Mouse (Mus musculus): ENCODE data around the gene Cmklr1. TPM values are rescaled to one million over a fixed set of nuclear protein-coding genes. Genes with fewer than 3 reads are reported as not detected.
A peak's percentile ranks its signal among the peaks of the same experiment; 100 is the strongest.

Cmklr1 gene
- polyA plus RNA-seq, 1 experiment from 2014 or later: 4.5 TPM

- Histone ChIP-seq H3K4me2 (peak overlapping the region; percentile 60), H3K9me3 (no peaks in the 10 kb centered on the region), H3K27ac (no peak overlapping the region), H3K27me3 (peaks cover 16% of the 10 kb centered on the region), H3K9ac (no peak overlapping the region), H3K36me3 (no peaks in the 10 kb centered on the region), H3K4me3 (no peak overlapping the region; the same call in 1 of the 2 replicates), H3K4me1 (peaks cover 20% of the 10 kb centered on the region)
- 85% methylated on average over 5 of the region's 5 CpGs for WGBS
- no peak for ATAC-seq (ENCODE audit: insufficient number of reproducible peaks, insufficient read depth, low FRiP score, low TSS enrichment, low read depth)
Measured at GRCm38 (mm10) chr5:113648647-113649211, 1.5 kb downstream of the Cmklr1 start.

DNA sequence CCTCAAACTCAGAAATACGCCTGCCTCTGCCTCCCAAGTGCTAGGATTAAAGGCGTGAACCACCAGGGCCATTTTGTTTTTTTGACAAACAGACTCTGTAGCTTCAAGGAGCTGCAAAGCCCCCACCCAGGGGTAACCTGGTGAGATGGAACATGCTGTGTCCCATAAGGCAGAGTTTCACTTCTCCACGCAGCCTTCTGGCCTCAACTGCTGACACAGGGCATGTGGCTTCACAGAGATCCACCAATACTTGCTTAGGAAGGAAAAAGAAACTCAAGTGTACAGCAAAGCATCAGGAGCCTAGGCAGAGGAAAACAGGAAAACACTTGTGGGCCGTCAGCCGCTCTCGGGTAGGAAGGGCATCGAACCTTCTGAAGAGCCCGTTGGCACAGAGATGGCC, 3.1 kb downstream of the Cmklr1 start:
- no peaks in the 10 kb centered on the region for H3K36me3 ChIP-seq
- no peaks in the 10 kb centered on the region for H3K9me3 ChIP-seq
- ATAC-seq (ENCODE audit: insufficient number of reproducible peaks, insufficient read depth, low FRiP score, low TSS enrichment, low read depth): no peak
- no peak overlapping the region for H3K4me3 ChIP-seq
- H3K4me2 ChIP-seq: no peak overlapping the region
- H3K4me1 ChIP-seq: peaks cover 24% of the 10 kb centered on the region
- peaks cover 16% of the 10 kb centered on the region for H3K27me3 ChIP-seq
- H3K27ac ChIP-seq: no peak overlapping the region
- WGBS: 87% methylated on average over 8 of the region's 8 CpGs
- H3K9ac ChIP-seq: no peak overlapping the region

DNA sequence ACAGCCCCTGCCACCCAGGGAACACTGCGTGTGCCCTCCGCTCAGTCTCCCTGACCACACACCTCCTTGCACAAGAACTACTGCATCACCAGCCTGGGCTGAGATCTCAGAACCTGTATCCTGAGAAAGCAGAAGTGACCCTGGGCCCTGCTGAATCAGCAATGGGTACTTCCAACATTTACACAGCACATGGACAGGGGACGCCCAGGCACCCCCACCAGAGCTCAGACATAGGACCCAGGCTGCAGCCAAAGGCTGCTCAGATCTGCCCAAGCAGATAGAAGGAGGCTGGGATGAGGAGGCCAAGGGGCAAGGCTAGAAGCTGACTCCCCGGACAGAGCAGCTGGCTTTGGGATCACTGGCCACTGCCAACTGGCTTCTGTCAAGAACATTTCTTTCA, 5.7 kb downstream of the Cmklr1 start:
- Histone ChIP-seq H3K27ac (no peak overlapping the region), H3K27me3 (0 out of 2 replicates have a peak, but pooled peaks cover 2% of the 10 kb centered on the region), H3K9me3 (no peaks in the 10 kb centered on the region), H3K4me3 (no peak overlapping the region), H3K4me2 (no peak overlapping the region), H3K4me1 (peaks cover 20% of the 10 kb centered on the region), H3K36me3 (no peaks in the 10 kb centered on the region), H3K9ac (no peak overlapping the region)
- WGBS: 87% methylated on average over 4 of the region's 4 CpGs
- no peak for ATAC-seq (ENCODE audit: insufficient number of reproducible peaks, insufficient read depth, low FRiP score, low TSS enrichment, low read depth)

GRCm38 (mm10) chr5:113643107-113643848, 6.9 kb downstream of the Cmklr1 start:
- H3K9me3 ChIP-seq: no peaks in the 10 kb centered on the region
- H3K9ac ChIP-seq: no peak overlapping the region
- ATAC-seq (ENCODE audit: insufficient number of reproducible peaks, insufficient read depth, low FRiP score, low TSS enrichment, low read depth): no peak; the same call in 1 of the 2 replicates
- H3K4me1 ChIP-seq: peaks cover 20% of the 10 kb centered on the region
- peak overlapping the region; percentile 35 for H3K4me2 ChIP-seq
- H3K27ac ChIP-seq: no peak overlapping the region
- no peaks in the 10 kb centered on the region for H3K36me3 ChIP-seq
- H3K27me3 ChIP-seq: no peaks in the 10 kb centered on the region
- 0 out of 2 replicates have a peak overlapping the region, but pooled peaks have one; percentile 7 for H3K4me3 ChIP-seq
- 45% methylated on average over 18 of the region's 18 CpGs for WGBS

DNA sequence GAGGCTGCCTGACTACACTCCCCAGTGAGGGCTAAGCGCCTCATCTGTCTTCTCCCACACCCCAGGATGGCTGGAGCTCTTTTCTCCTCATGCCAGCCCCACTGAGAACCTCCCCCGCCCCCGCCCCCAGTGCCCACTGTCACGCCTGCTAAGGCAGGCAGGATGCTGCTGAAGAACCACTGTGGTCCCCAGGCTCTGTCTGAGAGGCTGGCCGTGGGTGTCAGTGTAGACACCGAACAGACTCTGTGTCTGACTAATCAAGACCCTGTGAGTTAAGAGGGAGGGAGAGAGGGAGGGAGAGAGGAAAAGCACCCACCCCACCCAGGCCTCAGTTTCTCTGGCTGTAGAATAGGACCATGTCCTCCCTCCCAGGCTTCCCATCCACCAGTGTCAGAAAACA, 9.2 kb downstream of the Cmklr1 start:
- WGBS: 68% methylated on average over 6 of the region's 6 CpGs
- Histone ChIP-seq H3K9ac (no peak overlapping the region), H3K9me3 (no peaks in the 10 kb centered on the region), H3K36me3 (no peaks in the 10 kb centered on the region), H3K4me1 (peaks cover 29% of the 10 kb centered on the region), H3K27me3 (no peaks in the 10 kb centered on the region), H3K4me2 (no peak overlapping the region), H3K4me3 (no peak overlapping the region), H3K27ac (no peak overlapping the region)
- no peak for ATAC-seq (ENCODE audit: insufficient number of reproducible peaks, insufficient read depth, low FRiP score, low TSS enrichment, low read depth)

GRCm38 (mm10) chr5:113639126-113639525, 11.1 kb downstream of the Cmklr1 start:
- WGBS: 70% methylated on average over 5 of the region's 5 CpGs
- Histone ChIP-seq H3K36me3 (no peaks in the 10 kb centered on the region), H3K27me3 (no peaks in the 10 kb centered on the region), H3K9ac (no peak overlapping the region), H3K4me2 (no peak overlapping the region), H3K4me1 (peaks cover 36% of the 10 kb centered on the region), H3K9me3 (no peaks in the 10 kb centered on the region), H3K4me3 (no peak overlapping the region), H3K27ac (peak overlapping the region; percentile 40; the same call in 1 of the 2 replicates)
- ATAC-seq (ENCODE audit: insufficient number of reproducible peaks, insufficient read depth, low FRiP score, low TSS enrichment, low read depth): no peak

GRCm38 (mm10) chr5:113638055-113638454, 12.2 kb downstream of the Cmklr1 start:
- Histone ChIP-seq H3K9ac (no peak overlapping the region), H3K4me1 (peaks cover 40% of the 10 kb centered on the region), H3K4me2 (no peak overlapping the region), H3K27me3 (no peaks in the 10 kb centered on the region), H3K27ac (no peak overlapping the region), H3K36me3 (no peaks in the 10 kb centered on the region), H3K9me3 (no peaks in the 10 kb centered on the region), H3K4me3 (no peak overlapping the region)
- 84% methylated on average over 12 of the region's 12 CpGs for WGBS
- ATAC-seq (ENCODE audit: insufficient number of reproducible peaks, insufficient read depth, low FRiP score, low TSS enrichment, low read depth): no peak

- H3K36me3 ChIP-seq: no peaks in the 10 kb centered on the region
- no peaks in the 10 kb centered on the region for H3K9me3 ChIP-seq
- no peak overlapping the region for H3K9ac ChIP-seq
- ATAC-seq (ENCODE audit: insufficient number of reproducible peaks, insufficient read depth, low FRiP score, low TSS enrichment, low read depth): no peak
- WGBS: 61% methylated on average over 4 of the region's 4 CpGs
- H3K4me1 ChIP-seq: peaks cover 43% of the 10 kb centered on the region
- H3K4me3 ChIP-seq: no peak overlapping the region
- no peaks in the 10 kb centered on the region for H3K27me3 ChIP-seq
- H3K27ac ChIP-seq: no peak overlapping the region
- H3K4me2 ChIP-seq: no peak overlapping the region
Measured at GRCm38 (mm10) chr5:113637631-113638030, 12.6 kb downstream of the Cmklr1 start.

DNA sequence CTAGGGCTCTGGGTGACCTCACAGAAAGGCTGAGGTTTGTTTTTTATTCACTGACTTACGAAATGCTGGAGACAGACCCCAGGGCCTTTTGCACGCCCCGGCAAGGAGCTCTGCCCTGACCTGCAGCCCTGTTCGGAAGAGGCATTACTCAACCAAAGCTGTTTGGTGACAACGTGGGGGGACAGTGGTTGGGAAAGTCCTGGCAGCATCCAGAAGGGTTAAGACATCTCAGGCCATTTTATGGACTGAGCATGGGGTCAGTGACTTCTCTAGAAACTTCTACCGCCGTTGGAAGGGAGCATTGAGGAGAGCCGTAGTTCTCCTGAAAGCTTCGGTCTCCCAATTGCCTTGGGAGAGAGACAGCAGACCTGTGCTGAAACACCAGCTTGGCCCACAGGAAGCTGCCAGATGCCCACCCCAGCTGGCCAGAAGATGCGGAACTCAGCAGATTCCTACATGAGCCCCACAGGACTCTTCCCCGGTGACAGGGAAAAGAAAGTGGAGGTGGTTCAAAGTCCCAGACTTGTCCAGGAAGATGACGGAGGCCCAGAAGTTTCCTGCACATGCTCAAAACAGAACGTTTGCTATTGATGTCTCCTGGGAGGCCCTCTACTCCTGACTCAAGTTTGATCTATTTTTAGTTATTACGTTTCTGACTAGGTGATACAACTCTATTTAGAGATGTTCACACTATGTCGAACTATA, 14.2 kb downstream of the Cmklr1 start:
- peaks cover 42% of the 10 kb centered on the region for H3K4me1 ChIP-seq
- no peaks in the 10 kb centered on the region for H3K27me3 ChIP-seq
- H3K4me3 ChIP-seq: no peak overlapping the region
- no peaks in the 10 kb centered on the region for H3K9me3 ChIP-seq
- no peaks in the 10 kb centered on the region for H3K36me3 ChIP-seq
- H3K27ac ChIP-seq: no peak overlapping the region
- no peak overlapping the region for H3K9ac ChIP-seq
- H3K4me2 ChIP-seq: no peak overlapping the region
- no peak for ATAC-seq (ENCODE audit: insufficient number of reproducible peaks, insufficient read depth, low FRiP score, low TSS enrichment, low read depth)
- WGBS: 76% methylated on average over 15 of the region's 15 CpGs

- Histone ChIP-seq H3K27me3 (no peaks in the 10 kb centered on the region), H3K4me2 (no peak overlapping the region), H3K4me3 (no peak overlapping the region), H3K9me3 (no peaks in the 10 kb centered on the region), H3K4me1 (peaks cover 39% of the 10 kb centered on the region), H3K27ac (no peak overlapping the region), H3K9ac (no peak overlapping the region), H3K36me3 (no peaks in the 10 kb centered on the region)
- 87% methylated on average over 7 of the region's 7 CpGs for WGBS
- no peak for ATAC-seq (ENCODE audit: insufficient number of reproducible peaks, insufficient read depth, low FRiP score, low TSS enrichment, low read depth)
Measured at GRCm38 (mm10) chr5:113634887-113635610, 15.2 kb downstream of the Cmklr1 start.

GRCm38 (mm10) chr5:113634024-113634651, 16.1 kb downstream of the Cmklr1 start:
- no peaks in the 10 kb centered on the region for H3K9me3 ChIP-seq
- H3K4me2 ChIP-seq: no peak overlapping the region
- peak overlapping the region; percentile 40; the same call in 1 of the 2 replicates for H3K27ac ChIP-seq
- 58% methylated on average over 13 of the region's 13 CpGs for WGBS
- no peak overlapping the region; the same call in 1 of the 2 replicates for H3K9ac ChIP-seq
- no peaks in the 10 kb centered on the region for H3K36me3 ChIP-seq
- no peak for ATAC-seq (ENCODE audit: insufficient number of reproducible peaks, insufficient read depth, low FRiP score, low TSS enrichment, low read depth)
- H3K4me3 ChIP-seq: no peak overlapping the region
- no peaks in the 10 kb centered on the region for H3K27me3 ChIP-seq
- H3K4me1 ChIP-seq: peaks cover 42% of the 10 kb centered on the region
